Mouse (Mus musculus) G1E (cell line): ENCODE data around the gene Dync1li2. TPM values are rescaled to one million over a fixed set of nuclear protein-coding genes. Genes with fewer than 3 reads are reported as not detected.

ENCODE experiments used
- ATAC-seq: 2 replicates; pipeline ENCODE4 v1.8.0; 2016; ENCODE audit warnings: mild to moderate bottlenecking; ENCODE audit not compliant: insufficient number of reproducible peaks, poor library complexity, low FRiP score, severe bottlenecking; ENCODE audit errors: extremely low read depth
- DNase-seq: peaks from one replicate; pipeline ENCODE4 v3.0.0; 2012; ENCODE audit warnings: low spot score
- H3K27me3 ChIP-seq: 2 replicates; pipeline ENCODE4 v1.6.1; 2012; ENCODE audit warnings: mild to moderate bottlenecking, low read length, inconsistent platforms; ENCODE audit not compliant: insufficient read depth
- H3K36me3 ChIP-seq: replicated peaks from 2 replicates; pipeline ENCODE3; 2012; ENCODE audit warnings: mild to moderate bottlenecking, inconsistent platforms
- H3K4me1 ChIP-seq: 2 replicates; pipeline ENCODE4 v1.6.1; 2012; ENCODE audit warnings: low read depth, low read length, inconsistent platforms, mixed read lengths; ENCODE audit not compliant: insufficient read depth
- H3K4me3 ChIP-seq: 2 replicates; pipeline ENCODE4 v1.5.1; 2012; ENCODE audit warnings: low read depth, mild to moderate bottlenecking, inconsistent platforms, low read length, moderate library complexity, mixed read lengths
- H3K9me3 ChIP-seq: replicated peaks from 2 replicates; pipeline ENCODE4 v1.6.1; 2012; ENCODE audit warnings: inconsistent platforms
- CTCF ChIP-seq: IDR thresholded peaks from 2 replicates; pipeline ENCODE4 v1.5.1; 2012; ENCODE audit warnings: low read depth, low read length, inconsistent platforms, mixed read lengths
- GATA1 ChIP-seq: IDR thresholded peaks from 2 replicates; pipeline ENCODE4 v1.6.1; 2012; ENCODE audit warnings: borderline replicate concordance, low read length, inconsistent platforms, mixed read lengths
- GATA2 ChIP-seq: IDR thresholded peaks from 2 replicates; pipeline ENCODE4 v1.6.1; 2012; ENCODE audit warnings: low read depth, low read length, inconsistent platforms, borderline replicate concordance
- POLR2AphosphoS5 ChIP-seq: IDR thresholded peaks from 2 replicates; pipeline ENCODE4 v1.6.1; 2012; ENCODE audit warnings: low read depth, low read length, inconsistent platforms; ENCODE audit not compliant: insufficient replicate concordance
- TAL1 ChIP-seq: conservative IDR thresholded peaks from 2 replicates; pipeline ENCODE4 v1.6.1; 2012; ENCODE audit warnings: low read depth, low read length, inconsistent platforms, mixed read lengths
- polyA plus RNA-seq: library from polyadenylated mRNA; stranded (reverse); fragments of >175 nt; gene quantifications from 2 replicates; pipeline ENCODE4 v1.2.3, GENCODE M21; 2012
- total RNA-seq, 2 experiments: library from RNA; stranded (forward) in 1 of 2; stranded (reverse) in 1 of 2; fragments of 200-1000 nt in 1 of 2; fragments of >200 nt in 1 of 2; fragmentation: Nextera tagmentation in 1 of 2; gene quantifications; 2 replicates each; pipeline ENCODE4 v1.2.3; 2014 to 2017

Gene Dync1li2
- total RNA-seq (2014; fragmentation: Nextera tagmentation) (28.9 and 32.1 TPM in 2 replicates), total RNA-seq (2017) (43.6 and 52.5 TPM in 2 replicates), polyA plus RNA-seq (13.9 and 14.8 TPM in 2 replicates)

- H3K4me1 ChIP-seq: peaks cover 28% of the 10 kb centered on the region
- TF ChIP-seq CTCF: peak; percentile 53
- no peak for TF ChIP-seq GATA2
- TF ChIP-seq GATA1: no peak
- no peak for TF ChIP-seq TAL1
- peaks cover 38% of the 10 kb centered on the region for H3K36me3 ChIP-seq
- H3K27me3 ChIP-seq: peaks cover 6% of the 10 kb centered on the region; the same call in 1 of the 2 replicates
- ATAC-seq: peak; percentile 69
- DNase-seq: peak; percentile 72
- peak within 1 kb of the TSS; percentile 99 for H3K4me3 ChIP-seq
- H3K9me3 ChIP-seq: no peaks in the 10 kb centered on the region
These were observed at the start of gene Dync1li2 for GRCm38 (mm10) chr8:104442299-104443124. Dync1li2 (minus strand) TSS chr8:104443047.

- Histone ChIP-seq H3K36me3 (no peaks in the 10 kb centered on the region), H3K4me3 (no peak overlapping the region), H3K4me1 (no peaks in the 10 kb centered on the region), H3K9me3 (no peaks in the 10 kb centered on the region), H3K27me3 (no peaks in the 10 kb centered on the region)
- DNase-seq: no peak
- ATAC-seq: no peak
- TF ChIP-seq TAL1: no peak
- no peak for TF ChIP-seq POLR2AphosphoS5
- no peak for TF ChIP-seq GATA2
- no peak for TF ChIP-seq CTCF
- TF ChIP-seq GATA1: no peak
These were observed 36.2 kb upstream of the Dync1li2 start for GRCm38 (mm10) chr8:104479091-104479490.

- no peaks in the 10 kb centered on the region for H3K36me3 ChIP-seq
- TF ChIP-seq POLR2AphosphoS5: no peak
- no peak for TF ChIP-seq GATA1
- TF ChIP-seq GATA2: no peak
- TF ChIP-seq CTCF: no peak
- no peak for TF ChIP-seq TAL1
- no peaks in the 10 kb centered on the region for H3K4me1 ChIP-seq
- ATAC-seq: no peak
- H3K27me3 ChIP-seq: no peaks in the 10 kb centered on the region; the same call in 1 of the 2 replicates
- no peak overlapping the region for H3K4me3 ChIP-seq
- H3K9me3 ChIP-seq: no peaks in the 10 kb centered on the region
- no peak for DNase-seq
These were observed 29.6 kb upstream of the Dync1li2 start for GRCm38 (mm10) chr8:104472465-104472864.

- no peak for TF ChIP-seq GATA2
- TF ChIP-seq CTCF: no peak
- no peak for TF ChIP-seq POLR2AphosphoS5
- no peak for TF ChIP-seq GATA1
- DNase-seq: no peak
- no peak for ATAC-seq
- Histone ChIP-seq H3K9me3 (no peaks in the 10 kb centered on the region), H3K27me3 (no peaks in the 10 kb centered on the region; the same call in 1 of the 2 replicates), H3K4me1 (no peaks in the 10 kb centered on the region), H3K4me3 (no peak overlapping the region), H3K36me3 (no peaks in the 10 kb centered on the region)
These were observed 24.6 kb upstream of the Dync1li2 start for GRCm38 (mm10) chr8:104467463-104467862.

- Histone ChIP-seq H3K4me1 (no peaks in the 10 kb centered on the region), H3K9me3 (no peaks in the 10 kb centered on the region), H3K36me3 (no peaks in the 10 kb centered on the region), H3K4me3 (no peak overlapping the region), H3K27me3 (peaks cover 7% of the 10 kb centered on the region)
- TF ChIP-seq GATA2: no peak
- TF ChIP-seq TAL1: no peak
- no peak for TF ChIP-seq CTCF
- no peak for TF ChIP-seq GATA1
- no peak for TF ChIP-seq POLR2AphosphoS5
- ATAC-seq: no peak
- DNase-seq: no peak
These were observed 9.3 kb upstream of the Dync1li2 start for GRCm38 (mm10) chr8:104452177-104452576.

- H3K4me3 ChIP-seq: no peak overlapping the region
- no peak for DNase-seq
- TF ChIP-seq TAL1 (no peak), GATA2 (no peak), POLR2AphosphoS5 (no peak), CTCF (no peak), GATA1 (no peak)
- no peak for ATAC-seq
- H3K9me3 ChIP-seq: no peaks in the 10 kb centered on the region
- H3K4me1 ChIP-seq: no peaks in the 10 kb centered on the region
- H3K36me3 ChIP-seq: no peaks in the 10 kb centered on the region
- peaks cover 12% of the 10 kb centered on the region for H3K27me3 ChIP-seq
These were observed 5.9 kb upstream of the Dync1li2 start for GRCm38 (mm10) chr8:104448796-104449195.
